Mouse (Mus musculus): ENCODE measurements at regions not wholly inside any gene's neighbourhood (a gene's known extent, or its start where the extent isn't known, plus 50 kb on each side); places are given as distances from the start of the nearest gene placed in this dataset.

DNA sequence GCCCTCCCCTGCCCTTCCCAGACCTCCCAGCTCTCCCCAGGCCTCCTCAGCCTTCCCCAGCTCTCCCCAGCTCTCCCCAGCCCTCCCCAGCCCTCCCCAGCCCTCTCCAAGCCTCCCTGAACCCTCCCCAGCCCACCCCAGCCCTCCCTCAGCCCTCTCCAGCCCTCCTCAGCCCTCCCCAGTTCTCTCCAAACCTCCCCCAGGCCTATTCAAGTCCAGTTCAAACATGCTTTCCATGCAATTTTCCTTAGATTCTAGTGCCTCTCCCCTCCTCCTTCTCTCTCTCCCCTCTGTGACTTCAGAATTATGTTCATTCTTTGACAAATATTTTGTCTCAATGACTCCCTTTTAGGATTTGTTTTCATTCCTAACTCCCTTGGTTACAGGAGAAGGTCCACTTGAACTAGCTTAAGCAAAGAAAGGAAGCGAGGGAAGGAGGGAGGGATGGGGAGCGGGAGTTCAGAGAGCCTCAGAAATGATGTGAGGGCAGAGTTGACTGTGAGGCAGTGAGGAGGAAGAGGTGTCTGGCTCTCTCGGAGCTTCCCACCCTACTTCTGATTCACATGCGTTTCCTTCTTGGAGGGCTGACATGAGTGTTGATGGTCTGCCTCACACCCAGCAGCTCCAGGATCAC lies 61.3 kb upstream of the Adrb1 start:
- TF ChIP-seq CTCF (IDR thresholded peaks at IDR 0.05; ENCODE audit: low read depth) (no peak), EP300 (IDR thresholded peaks at IDR 0.05; ENCODE audit: low read depth) (no peak)
